12 mouse cellular contexts compared by ENCODE assay signal in the genomic region with DNA sequence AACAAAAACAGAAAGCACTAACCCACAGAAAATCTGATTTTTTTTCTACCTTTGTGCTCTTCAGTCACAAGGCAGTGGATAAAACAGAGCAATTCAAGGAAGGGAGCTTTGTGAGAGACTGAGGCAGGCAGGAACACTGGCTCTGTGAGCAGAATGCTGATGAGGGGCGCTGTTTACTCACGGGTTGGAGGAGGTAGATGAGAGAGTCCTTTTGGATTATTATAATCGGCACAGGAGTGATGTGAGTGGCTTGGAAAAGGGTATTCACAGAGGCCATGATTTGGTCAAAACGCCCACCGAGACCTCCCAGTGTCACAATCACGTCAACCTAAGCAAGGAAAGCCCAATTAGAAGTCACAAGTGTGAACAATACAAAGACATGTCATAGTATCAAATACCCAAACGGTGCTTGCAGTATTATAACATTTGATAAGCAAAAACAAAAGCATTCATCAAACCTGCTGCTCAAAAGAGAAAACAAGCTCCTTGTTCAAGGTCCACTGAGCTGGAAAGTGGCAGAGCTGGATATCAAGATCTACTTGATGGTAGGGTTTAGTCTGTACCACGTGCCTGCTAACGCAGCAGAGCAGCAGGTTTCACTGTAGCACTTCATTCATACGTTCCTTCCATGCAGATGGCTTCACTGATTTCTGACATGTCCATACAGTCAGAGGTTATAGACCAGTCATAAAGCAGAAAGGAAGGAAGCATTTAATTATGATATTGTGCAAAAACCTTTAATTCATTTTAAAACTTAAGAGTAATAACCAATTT.
"Had no signal": no experiment of that assay in that cellular context is flagged by ENCODE, and none has a peak within 500 bp of the region (broad histone marks: within the 10 kb centered on the region; RNA-seq: fewer than 3 reads in every experiment).

No protein-coding gene starts in this region.

- H3K4me2 ChIP-seq: intestine, embryonic 15.5 days; limb, embryonic 15.5 days; liver, embryonic 12.5 days; lung, embryonic 14.5 days; neural tube, embryonic 15.5 days had no signal

- H3K9ac ChIP-seq: intestine, embryonic 15.5 days; limb, embryonic 15.5 days; liver, embryonic 12.5 days; lung, embryonic 14.5 days; neural tube, embryonic 15.5 days had no signal

- H3K27ac ChIP-seq: intestine, embryonic 15.5 days; limb, embryonic 15.5 days; liver, embryonic 12.5 days; neural tube, embryonic 15.5 days had no signal

- ATAC-seq: intestine, embryonic 15.5 days; liver, embryonic 12.5 days had no signal

- H3K4me1 ChIP-seq: intestine, embryonic 15.5 days; limb, embryonic 15.5 days; liver, embryonic 12.5 days; neural tube, embryonic 15.5 days had no signal

- H3K9me3 ChIP-seq: intestine, embryonic 15.5 days; limb, embryonic 15.5 days; liver, embryonic 12.5 days; neural tube, embryonic 15.5 days had no signal

- H3K4me3 ChIP-seq: intestine, embryonic 15.5 days; limb, embryonic 15.5 days; liver, embryonic 12.5 days; myocyte; neural tube, embryonic 15.5 days had no signal

- DNase-seq: kidney, postnatal 25 days; layer of hippocampus, adult 9-11 months; layer of hippocampus, postnatal 36 days; lung, embryonic 14.5 days; lung, postnatal 10 days; lung, postnatal 4 days; thymus, postnatal 4 days had no signal

- H3K36me3 ChIP-seq: intestine, embryonic 15.5 days; limb, embryonic 15.5 days; liver, embryonic 12.5 days; neural tube, embryonic 15.5 days had no signal

- H3K27me3 ChIP-seq: intestine, embryonic 15.5 days; limb, embryonic 15.5 days; liver, embryonic 12.5 days; neural tube, embryonic 15.5 days had no signal
